Mouse (Mus musculus) liver, embryonic 11.5 days (tissue): ENCODE results near the gene C2cd2l. TPM values are rescaled to one million over a fixed set of nuclear protein-coding genes. Genes with fewer than 3 reads are reported as not detected.
A peak's percentile ranks its signal among the peaks of the same experiment; 100 is the strongest.

Experiments used
- ATAC-seq: fragments of 200-750 bp; cut with Nextera tagmentation; replicated peaks from 2 replicates; pipeline ENCODE4 v1.8.0; 2017; ENCODE audit warnings: moderate number of reproducible peaks, mild to moderate bottlenecking, moderate TSS enrichment, moderate library complexity; ENCODE audit not compliant: low FRiP score
- DNase-seq: peaks from one replicate; pipeline ENCODE4 v3.0.0-alpha.2; 2017; ENCODE audit warnings: low spot score
- H3K27ac ChIP-seq: fragments of 300-500 bp; sonication (generic); 2 replicates; pipeline ENCODE4 v1.5.1; 2014; ENCODE audit warnings: mild to moderate bottlenecking, low read depth, low read length, control low read depth
- H3K27me3 ChIP-seq: fragments of 300-500 bp; sonication (generic); replicated peaks from 2 replicates; pipeline ENCODE4 v1.6.1; 2014; ENCODE audit warnings: low read length, mixed read lengths; ENCODE audit not compliant: control insufficient read depth, insufficient read depth
- H3K36me3 ChIP-seq: fragments of 300-500 bp; sonication (generic); 2 replicates; pipeline ENCODE4 v1.6.1; 2014; ENCODE audit warnings: mild to moderate bottlenecking, low read length, moderate library complexity, mixed read lengths; ENCODE audit not compliant: control insufficient read depth, insufficient read depth
- H3K4me1 ChIP-seq: fragments of 300-500 bp; sonication (generic); replicated peaks from 2 replicates; pipeline ENCODE4 v1.6.1; 2014; ENCODE audit warnings: low read length, mixed read lengths; ENCODE audit not compliant: control insufficient read depth, insufficient read depth
- H3K4me2 ChIP-seq: fragments of 300-500 bp; sonication (generic); 2 replicates; pipeline ENCODE4 v1.6.1; 2014; ENCODE audit warnings: mild to moderate bottlenecking, control low read depth, moderate library complexity
- H3K4me3 ChIP-seq: fragments of 300-500 bp; sonication (generic); 2 replicates; pipeline ENCODE4 v1.5.1; 2014; ENCODE audit warnings: low read depth, low read length, control low read depth
- H3K9ac ChIP-seq: fragments of 300-500 bp; sonication (generic); 2 replicates; pipeline ENCODE4 v1.6.1; 2014; ENCODE audit warnings: low read depth, low read length, control low read depth
- H3K9me3 ChIP-seq: fragments of 300-500 bp; sonication (generic); 2 replicates; pipeline ENCODE4 v1.6.1; 2016; ENCODE audit warnings: low read length, inconsistent platforms, mixed read lengths; ENCODE audit not compliant: control insufficient read depth
- WGBS: fragments of 180-500 bp; shearing (Covaris S2); extraction: QIAGEN DNeasy Blood & Tissue Kit; methylation state at CpG from one replicate; pipeline ENCODE4 v1.1.7; 2014; 5-methylcytosine and 5-hydroxymethylcytosine counted together
- polyA plus RNA-seq: library from polyadenylated mRNA; unstranded; fragments of >200 nt; fragmentation: Nextera tagmentation; extraction: Ambion mirVana; gene quantifications from 2 replicates; pipeline ENCODE4 v1.2.1, GENCODE M21; 2014

The C2cd2l gene
- polyA plus RNA-seq, 1 experiment from 2014 or later = 9.3 TPM

DNA sequence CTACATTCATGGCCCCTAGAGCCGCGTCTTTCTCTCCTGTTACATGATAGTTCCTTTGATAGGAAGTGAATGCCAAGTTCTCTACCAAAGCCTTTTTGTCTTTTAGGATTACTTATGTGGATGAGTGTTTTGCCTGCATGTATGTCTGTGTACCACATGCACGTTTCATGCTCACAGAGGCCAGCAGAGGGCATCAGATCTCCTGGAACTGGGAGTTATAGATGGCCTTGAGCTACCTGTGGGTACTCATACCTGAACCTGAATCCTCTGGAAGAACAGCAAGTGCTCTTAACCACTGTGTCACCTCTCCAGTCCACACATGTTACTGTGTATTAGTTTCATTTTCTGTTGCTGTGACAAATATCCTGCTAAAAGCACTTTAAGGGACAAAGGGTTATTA lies 27.6 kb downstream of the C2cd2l start:
- no peaks in the 10 kb centered on the region for H3K27me3 ChIP-seq
- H3K9me3 ChIP-seq = 0 out of 2 replicates have a peak, but pooled peaks cover 2% of the 10 kb centered on the region
- WGBS = 67% methylated on average over 3 of the region's 3 CpGs
- no peak for DNase-seq
- peaks cover 15% of the 10 kb centered on the region for H3K4me1 ChIP-seq
- peaks cover 40% of the 10 kb centered on the region for H3K36me3 ChIP-seq
- no peak overlapping the region for H3K4me2 ChIP-seq
- no peak for ATAC-seq
- H3K9ac ChIP-seq = no peak overlapping the region
- H3K27ac ChIP-seq = no peak overlapping the region
- no peak overlapping the region for H3K4me3 ChIP-seq

DNA sequence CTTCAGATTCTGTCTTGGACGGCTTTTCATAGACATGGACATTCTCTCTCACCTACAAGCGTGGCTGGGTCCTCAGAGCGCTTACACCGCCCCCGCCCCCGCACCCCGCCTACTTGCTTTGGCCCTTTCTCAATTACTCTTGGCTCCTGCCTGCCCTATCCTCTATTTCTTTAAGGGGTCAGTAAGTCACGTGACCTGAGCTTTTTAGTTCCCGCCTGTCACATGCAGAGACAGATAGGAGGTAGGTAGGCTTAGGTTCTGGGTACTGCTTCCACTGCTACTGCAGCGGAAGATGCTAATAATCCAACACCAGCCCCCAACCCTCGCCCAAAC lies 31.2 kb downstream of the C2cd2l start:
- H3K9ac ChIP-seq = peak overlapping the region; percentile 76
- H3K27ac ChIP-seq = peak overlapping the region; percentile 95
- WGBS = 8% methylated on average over 11 of the region's 11 CpGs
- peaks cover 31% of the 10 kb centered on the region for H3K4me1 ChIP-seq
- H3K9me3 ChIP-seq = 0 out of 2 replicates have a peak, but pooled peaks cover 2% of the 10 kb centered on the region
- peak; percentile 65 for DNase-seq
- peak overlapping the region; percentile 73 for H3K4me3 ChIP-seq
- peaks cover 10% of the 10 kb centered on the region for H3K27me3 ChIP-seq
- H3K36me3 ChIP-seq = peaks cover 23% of the 10 kb centered on the region
- peak overlapping the region; percentile 85 for H3K4me2 ChIP-seq
- ATAC-seq = peak; percentile 66

DNA sequence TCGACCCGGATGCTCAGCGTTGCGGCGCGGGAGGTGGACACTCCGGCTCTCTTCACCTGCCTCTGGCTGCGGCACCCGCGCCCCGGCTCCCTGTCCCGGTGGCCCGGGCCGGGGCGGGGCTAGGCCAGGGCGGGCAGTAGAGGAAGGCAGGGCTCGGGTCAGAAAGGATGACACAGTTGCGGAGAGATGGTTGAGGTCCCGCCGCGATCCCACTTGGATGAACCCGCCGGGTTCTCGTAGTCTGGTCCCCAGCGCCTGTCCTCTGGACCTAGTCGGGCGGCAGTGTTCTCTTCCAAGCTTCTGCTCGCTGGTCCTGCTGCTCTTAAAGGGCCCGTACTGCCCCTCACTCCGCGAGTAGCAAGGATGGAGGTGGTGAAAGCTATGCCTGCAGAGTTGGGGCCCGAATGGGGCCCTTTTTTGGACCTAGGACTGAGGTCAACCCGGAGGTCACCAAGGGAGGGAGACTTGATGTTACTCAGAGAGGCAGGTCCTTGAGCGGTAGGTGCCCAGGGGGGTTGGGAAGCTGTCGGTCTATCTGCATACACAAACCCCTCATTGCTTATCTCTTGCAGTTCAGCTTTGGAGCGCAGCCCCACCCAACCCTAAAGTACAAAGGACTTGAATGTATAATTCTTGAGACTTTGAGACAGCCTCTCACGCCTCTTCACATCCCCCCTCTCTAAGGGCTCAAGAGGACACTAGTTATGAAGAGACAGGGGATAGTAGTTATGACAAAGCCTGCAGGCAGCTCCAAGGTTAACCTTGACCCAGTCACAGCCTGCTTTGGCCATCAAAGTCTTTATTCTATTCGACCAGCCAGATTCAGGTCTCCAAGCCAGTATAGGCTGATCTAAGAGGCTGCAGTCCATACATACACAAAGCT lies 31.8 kb downstream of the C2cd2l start, which contains the start of gene Abcg4:
TSS of gene Abcg4 (minus strand) at position 540 of the 883 bp plus-strand sequence.
- 1% methylated on average over 38 of the region's 38 CpGs for WGBS
- ATAC-seq = peak; percentile 91
- peak within 1 kb of the TSS; percentile 85 for H3K4me2 ChIP-seq
- H3K9ac ChIP-seq = peak within 1 kb of the TSS; percentile 76
- H3K4me3 ChIP-seq = peak within 1 kb of the TSS; percentile 73
- peaks cover 33% of the 10 kb centered on the region for H3K4me1 ChIP-seq
- H3K9me3 ChIP-seq = 0 out of 2 replicates have a peak, but pooled peaks cover 2% of the 10 kb centered on the region
- H3K36me3 ChIP-seq = peaks cover 22% of the 10 kb centered on the region
- peak within 1 kb of the TSS; percentile 95 for H3K27ac ChIP-seq
- peak; percentile 80 for DNase-seq
- peaks cover 10% of the 10 kb centered on the region for H3K27me3 ChIP-seq

DNA sequence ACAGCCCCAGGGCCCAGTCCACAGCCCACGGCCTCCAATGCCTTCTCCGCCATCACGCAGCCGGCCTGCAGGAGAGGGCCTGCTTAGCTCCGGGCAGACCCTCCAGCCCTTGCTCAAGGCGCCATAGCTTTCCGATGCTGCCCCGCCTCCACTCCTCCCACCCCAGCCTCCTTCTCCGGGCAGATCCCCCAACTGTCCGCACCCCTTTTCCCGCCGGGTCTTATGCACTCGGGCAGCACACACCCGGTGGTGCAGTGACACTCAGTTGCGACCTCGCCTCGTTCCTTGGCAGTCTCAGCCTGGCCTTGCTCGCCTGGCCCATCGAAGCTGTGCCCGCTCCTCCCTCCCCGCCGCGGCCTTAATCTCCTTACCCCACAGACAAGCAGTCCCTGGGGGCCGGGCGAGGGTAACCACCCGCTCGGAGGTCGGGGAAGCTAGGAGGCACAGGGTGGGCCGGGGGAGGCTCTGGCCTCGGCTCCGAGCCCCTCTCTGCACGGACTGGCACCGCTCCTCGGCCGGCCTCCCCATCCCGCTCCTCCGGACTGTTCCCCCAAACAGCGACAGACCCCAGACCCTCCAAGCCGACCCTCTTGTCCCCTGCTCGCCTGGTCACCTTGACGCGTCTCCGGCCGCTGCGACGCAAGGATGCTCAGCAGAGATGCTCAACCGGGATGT lies 32.5 kb downstream of the C2cd2l start:
- Histone ChIP-seq H3K4me1 (peaks cover 34% of the 10 kb centered on the region), H3K27ac (peak overlapping the region; percentile 95), H3K9ac (peak overlapping the region; percentile 76), H3K27me3 (peaks cover 10% of the 10 kb centered on the region), H3K4me3 (peak overlapping the region; percentile 73), H3K4me2 (peak overlapping the region; percentile 85), H3K9me3 (0 out of 2 replicates have a peak, but pooled peaks cover 2% of the 10 kb centered on the region), H3K36me3 (peaks cover 17% of the 10 kb centered on the region)
- DNase-seq (peak; percentile 68), ATAC-seq (peak; percentile 37)
- 2% methylated on average over 47 of the region's 47 CpGs for WGBS

DNA sequence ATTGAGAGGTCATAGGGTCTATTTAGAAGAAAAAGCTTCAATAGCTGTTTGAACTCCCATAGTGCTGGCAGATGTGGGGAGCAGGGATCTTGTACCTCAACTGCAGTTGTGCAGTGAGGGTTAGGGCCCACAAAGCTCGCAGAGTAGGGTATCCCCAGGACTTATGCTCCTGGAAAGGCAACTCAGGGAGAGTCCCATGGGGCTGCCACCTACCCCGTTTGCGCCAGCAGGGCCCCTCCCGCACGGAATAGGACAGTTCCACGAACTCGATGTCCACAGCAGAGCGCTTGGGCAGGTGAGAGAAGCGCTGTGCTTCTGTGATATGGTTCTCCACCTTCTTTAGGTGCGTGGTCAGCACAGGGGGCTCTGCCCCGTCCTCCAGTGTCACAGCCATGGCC lies 33.1 kb downstream of the C2cd2l start:
- DNase-seq (no peak), ATAC-seq (no peak)
- peak overlapping the region; percentile 95 for H3K27ac ChIP-seq
- peaks cover 34% of the 10 kb centered on the region for H3K4me1 ChIP-seq
- peaks cover 10% of the 10 kb centered on the region for H3K27me3 ChIP-seq
- 11% methylated on average over 11 of the region's 11 CpGs for WGBS
- peak overlapping the region; percentile 73 for H3K4me3 ChIP-seq
- H3K9ac ChIP-seq = peak overlapping the region; percentile 76
- H3K4me2 ChIP-seq = peak overlapping the region; percentile 85
- H3K36me3 ChIP-seq = peaks cover 17% of the 10 kb centered on the region
- H3K9me3 ChIP-seq = 0 out of 2 replicates have a peak, but pooled peaks cover 2% of the 10 kb centered on the region

DNA sequence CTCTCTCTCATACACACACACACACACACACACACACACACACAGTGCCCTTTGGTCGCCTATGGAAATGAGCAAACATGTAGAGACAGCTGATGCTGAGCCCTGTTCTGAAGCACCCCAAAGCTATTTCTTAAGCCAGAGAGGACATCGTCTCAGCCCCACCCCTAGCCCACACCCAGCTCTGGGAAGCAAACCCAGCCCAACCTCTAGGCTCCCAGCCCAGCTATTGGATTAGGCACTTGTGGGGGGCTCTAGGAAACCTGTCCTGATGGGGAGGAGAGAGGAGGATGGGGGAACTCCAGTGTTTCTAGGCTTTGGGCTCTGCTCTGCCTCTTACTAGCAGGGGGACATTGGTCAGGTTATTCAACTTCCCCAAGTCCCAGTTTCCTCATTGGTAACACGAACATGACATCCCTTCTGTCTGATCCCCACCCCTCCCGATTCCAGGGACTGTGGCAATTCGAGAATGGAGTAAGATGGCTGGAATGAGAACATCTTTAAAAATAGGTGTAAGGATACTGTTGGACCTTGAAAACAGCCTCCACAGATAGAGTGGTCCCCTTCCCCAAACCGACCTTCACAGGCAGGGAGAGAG lies 33.7 kb downstream of the C2cd2l start:
- Histone ChIP-seq H3K4me2 (peak overlapping the region; percentile 85), H3K9ac (peak overlapping the region; percentile 76), H3K27ac (peak overlapping the region; percentile 95), H3K27me3 (peaks cover 10% of the 10 kb centered on the region), H3K4me1 (peaks cover 34% of the 10 kb centered on the region), H3K36me3 (peaks cover 13% of the 10 kb centered on the region), H3K9me3 (0 out of 2 replicates have a peak, but pooled peaks cover 2% of the 10 kb centered on the region), H3K4me3 (peak overlapping the region; percentile 73)
- DNase-seq (no peak), ATAC-seq (peak; percentile 37; the same call in 1 of the 2 replicates)
- WGBS = 10% methylated on average over 6 of the region's 6 CpGs

DNA sequence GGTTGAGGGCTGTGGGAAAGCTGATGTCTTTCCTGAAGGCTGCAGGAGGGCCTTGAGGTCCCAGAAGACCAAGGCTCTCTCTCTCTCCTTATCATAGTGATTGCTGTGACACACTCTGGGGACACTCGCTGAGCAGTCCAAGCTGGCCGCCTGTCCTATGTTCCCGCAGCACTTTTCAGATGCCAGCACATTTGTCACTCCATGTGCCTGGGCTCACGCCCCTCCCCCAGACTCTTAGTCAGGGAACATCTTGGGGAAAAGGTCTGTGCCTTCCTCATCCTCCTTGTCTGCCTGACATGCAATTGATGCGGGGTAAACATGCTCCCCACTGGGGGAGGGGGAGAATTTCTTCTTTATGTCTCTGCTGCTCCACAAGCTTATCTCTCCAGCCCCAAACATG lies 36.9 kb downstream of the C2cd2l start:
- Histone ChIP-seq H3K9me3 (no peaks in the 10 kb centered on the region), H3K27me3 (peaks cover 10% of the 10 kb centered on the region), H3K9ac (no peak overlapping the region), H3K4me1 (peaks cover 18% of the 10 kb centered on the region), H3K36me3 (peaks cover 5% of the 10 kb centered on the region; the same call in 1 of the 2 replicates), H3K4me2 (no peak overlapping the region), H3K27ac (no peak overlapping the region), H3K4me3 (no peak overlapping the region)
- DNase-seq (no peak), ATAC-seq (no peak)
- WGBS = 54% methylated on average over 5 of the region's 5 CpGs

DNA sequence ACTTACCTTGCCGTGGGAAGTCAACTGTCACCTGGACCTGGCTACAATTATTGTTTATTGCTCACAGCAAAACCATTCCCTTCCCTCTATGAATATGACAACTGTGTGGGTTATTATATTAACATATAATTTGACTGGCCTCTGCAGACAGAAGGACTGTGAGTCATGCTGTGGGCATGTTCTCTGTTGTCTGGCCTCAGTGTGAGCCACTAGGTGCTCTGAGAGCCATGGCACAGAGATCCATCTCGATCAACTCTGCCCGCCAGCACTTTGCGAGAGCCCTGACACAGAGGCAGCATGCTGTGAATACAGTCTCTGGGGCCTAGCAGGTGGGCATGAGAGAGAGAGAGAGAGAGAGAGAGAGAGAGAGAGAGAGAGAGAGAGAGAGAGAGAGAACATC lies 50.1 kb downstream of the C2cd2l start:
- no peak overlapping the region for H3K4me3 ChIP-seq
- no peak overlapping the region for H3K27ac ChIP-seq
- H3K4me2 ChIP-seq = no peak overlapping the region
- WGBS = 93% methylated on average over 4 of the region's 4 CpGs
- no peaks in the 10 kb centered on the region for H3K9me3 ChIP-seq
- H3K27me3 ChIP-seq = no peaks in the 10 kb centered on the region
- no peak overlapping the region for H3K9ac ChIP-seq
- H3K36me3 ChIP-seq = peaks cover 9% of the 10 kb centered on the region; the same call in 1 of the 2 replicates
- H3K4me1 ChIP-seq = peaks cover 13% of the 10 kb centered on the region
- no peak for ATAC-seq
- DNase-seq = no peak
